Mouse (Mus musculus) forelimb bud, embryonic 11.5 days (tissue): ENCODE data around the gene Adipor1.

Source experiments
- DNase-seq: peaks from one replicate; pipeline ENCODE4 v3.0.0-alpha.2; 2012; ENCODE audit warnings: low read depth, low spot score

The Adipor1 gene

DNA sequence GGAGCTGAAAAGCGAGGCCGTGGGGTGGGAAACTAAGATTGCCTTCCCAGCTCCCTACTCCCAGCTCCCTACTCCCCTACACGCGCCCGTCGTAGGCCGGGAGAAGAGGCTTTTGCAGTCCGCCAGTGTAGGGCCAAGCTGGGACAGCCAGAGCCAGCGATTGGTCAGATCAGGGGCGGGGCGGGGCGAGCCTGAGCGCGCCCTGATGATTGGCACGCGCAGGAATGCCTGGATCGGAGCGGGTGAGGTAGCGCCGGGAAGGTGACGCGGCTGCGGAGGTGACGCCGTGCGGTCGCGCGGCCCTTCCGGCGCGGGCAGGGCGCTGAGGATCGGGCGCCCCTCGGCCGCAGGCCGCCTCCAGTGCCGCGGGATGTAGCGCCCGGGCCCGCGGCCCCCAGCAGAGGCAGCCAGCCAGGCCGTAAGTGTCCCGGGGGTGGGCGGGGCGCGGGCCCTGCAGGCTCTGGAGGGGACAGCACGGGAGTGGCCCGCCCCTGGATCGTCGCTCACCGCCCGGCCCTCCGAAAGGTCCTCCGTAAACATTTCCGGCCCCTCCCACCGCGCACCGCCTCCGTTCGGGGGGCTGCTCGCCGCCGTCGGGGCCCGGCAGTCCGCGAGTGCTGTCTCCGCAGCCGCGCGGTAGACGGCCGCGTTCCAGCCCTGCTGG is at the start of gene Adipor1:
Adipor1 (plus strand) TSS at position 211 of the 664 bp plus-strand sequence.
- DNase-seq = peak; percentile 94

DNA sequence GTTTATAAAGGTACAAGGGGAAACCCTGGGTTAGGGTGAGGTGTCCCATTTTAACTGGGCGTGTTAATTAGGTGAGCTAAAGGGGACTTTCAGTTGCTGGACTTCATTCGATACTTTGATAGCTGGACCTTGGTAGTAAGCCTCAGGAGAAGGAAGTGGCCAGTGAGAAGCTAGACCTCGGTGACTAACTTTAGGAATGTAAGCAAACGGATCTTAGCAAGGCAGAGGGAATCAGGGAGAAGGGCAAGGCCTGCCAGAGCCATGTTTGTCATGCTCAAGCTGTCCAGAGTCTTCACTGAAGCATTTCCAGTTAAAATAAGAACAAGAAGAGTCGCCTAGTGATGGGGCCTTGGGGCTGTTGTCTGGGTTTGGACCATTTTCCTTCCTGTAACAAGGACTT is 49.7 kb upstream of the Adipor1 start:
- DNase-seq = no peak

DNA sequence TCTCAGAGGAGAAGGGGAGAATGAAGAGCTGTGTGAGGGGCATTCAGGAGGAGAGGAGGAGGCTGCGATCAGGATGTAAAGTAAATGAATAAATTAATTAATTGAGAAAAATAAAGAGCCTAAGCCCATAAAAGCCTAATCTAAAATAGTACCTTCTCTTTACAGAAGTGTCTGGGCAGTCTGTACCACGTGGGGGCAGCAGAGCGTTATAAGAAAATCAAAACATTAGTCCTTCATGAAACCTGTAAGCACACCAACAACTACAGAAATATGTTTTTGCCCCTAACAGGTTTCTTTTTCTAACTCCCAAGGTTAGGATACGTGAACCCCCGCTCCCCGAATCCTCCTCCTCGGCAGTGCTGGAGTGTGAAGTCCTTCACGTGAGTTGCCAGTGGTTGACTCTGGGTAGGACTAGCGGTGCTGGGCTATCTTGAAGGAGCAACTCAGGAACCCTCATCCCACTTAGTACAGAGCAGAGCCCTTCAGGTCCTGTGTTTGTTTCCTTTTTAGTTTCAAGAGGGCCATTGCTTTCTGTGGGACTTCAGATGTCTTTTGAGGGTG is 46.3 kb upstream of the Adipor1 start:
- no peak for DNase-seq

DNA sequence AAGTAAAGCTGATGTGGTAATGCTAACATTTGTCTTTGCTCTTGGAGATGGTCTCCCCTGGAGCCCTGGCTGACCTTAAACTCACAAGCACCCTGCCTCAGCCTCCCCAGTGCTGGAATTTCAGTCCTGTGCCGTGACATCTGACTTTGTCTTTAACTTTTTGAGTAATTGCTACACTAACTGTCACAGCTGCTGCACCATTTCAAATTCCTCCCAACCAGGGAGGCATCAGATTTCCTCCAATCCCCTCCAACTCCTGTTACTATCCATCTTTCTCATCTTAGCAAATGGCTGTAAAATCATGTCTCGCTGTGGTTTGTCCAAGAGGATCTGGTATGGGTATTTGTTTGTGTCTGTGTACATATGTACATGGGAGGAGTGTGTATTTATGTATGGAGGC is 41.1 kb upstream of the Adipor1 start:
- DNase-seq = no peak

DNA sequence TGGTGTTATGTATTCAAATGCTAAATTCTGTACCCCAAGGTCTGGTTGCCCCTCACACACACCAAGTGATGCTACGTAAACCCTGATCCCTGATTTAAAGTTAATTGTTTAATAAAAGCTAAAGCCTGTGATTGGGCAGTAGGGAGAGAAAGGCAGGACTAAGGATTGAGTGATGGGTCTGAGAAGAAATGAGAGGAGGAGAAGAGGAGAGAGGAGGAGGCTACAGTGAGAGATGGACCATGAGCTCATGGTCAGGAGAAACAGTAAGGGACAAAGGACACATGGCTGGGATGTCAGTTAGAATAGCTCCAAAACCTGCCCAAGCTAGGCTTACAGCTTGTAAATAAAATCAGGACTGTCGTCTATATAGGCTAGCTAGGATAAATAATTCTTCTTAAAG is 34.1 kb upstream of the Adipor1 start:
- DNase-seq = no peak

DNA sequence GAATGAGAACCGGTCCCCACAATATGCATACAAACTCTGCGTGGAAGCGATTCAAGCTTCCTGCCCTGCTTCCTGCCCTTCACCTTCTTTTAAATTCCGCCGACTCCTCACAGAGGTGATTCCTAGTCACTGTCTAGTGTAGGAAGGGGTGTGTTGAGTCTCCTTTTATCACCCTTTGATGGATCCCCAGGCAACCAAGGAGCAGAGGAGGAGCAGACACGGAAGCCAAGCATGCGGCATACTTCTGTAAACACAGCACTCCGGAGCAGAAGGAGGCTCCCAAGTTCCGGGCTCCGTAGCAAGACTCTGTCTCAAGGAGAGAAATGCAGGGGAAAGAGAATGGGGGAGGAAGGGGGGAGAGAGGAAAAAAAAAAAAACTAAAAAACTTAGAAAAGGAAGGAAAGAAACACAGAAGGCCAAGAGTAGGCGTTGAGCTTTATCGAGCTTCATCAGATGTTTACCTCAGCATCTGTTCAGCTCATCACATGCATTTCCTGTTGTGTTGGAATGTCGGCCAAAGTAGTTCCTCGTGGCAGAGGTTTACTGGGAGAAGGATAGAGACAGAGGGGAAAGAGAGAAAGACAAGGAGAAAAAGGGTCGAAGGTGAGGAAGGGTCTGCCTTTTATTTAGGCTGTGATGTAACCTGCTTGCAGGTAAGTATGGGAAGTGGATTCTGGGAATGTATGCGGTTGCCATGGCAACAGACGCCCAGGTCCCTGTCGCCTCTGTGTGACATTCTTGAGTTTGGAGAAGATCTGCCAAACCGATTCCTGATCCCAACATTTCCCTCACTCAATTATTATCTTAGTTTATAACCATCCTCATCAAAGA is 33.2 kb upstream of the Adipor1 start:
- DNase-seq = peak; percentile 40

DNA sequence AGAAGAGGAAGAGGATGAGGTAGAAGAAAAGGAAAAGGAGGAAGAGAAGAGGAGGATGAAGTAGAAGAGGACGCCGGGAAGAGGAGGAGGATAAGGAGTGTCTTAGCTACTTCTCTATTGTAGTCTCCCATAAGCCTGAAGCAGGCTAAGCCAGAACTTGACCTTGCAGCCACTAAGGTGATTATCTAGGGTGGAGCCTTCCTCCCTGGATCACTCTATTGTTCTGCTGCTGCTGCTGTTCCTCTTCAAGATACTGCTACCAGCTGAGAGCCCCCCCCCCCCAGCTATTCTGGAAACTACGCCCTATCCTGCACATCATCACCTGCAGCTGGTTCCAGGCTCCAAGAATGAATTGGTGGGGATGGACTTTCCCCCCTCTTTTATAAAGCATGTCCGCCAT is 30.6 kb upstream of the Adipor1 start:
- no peak for DNase-seq

DNA sequence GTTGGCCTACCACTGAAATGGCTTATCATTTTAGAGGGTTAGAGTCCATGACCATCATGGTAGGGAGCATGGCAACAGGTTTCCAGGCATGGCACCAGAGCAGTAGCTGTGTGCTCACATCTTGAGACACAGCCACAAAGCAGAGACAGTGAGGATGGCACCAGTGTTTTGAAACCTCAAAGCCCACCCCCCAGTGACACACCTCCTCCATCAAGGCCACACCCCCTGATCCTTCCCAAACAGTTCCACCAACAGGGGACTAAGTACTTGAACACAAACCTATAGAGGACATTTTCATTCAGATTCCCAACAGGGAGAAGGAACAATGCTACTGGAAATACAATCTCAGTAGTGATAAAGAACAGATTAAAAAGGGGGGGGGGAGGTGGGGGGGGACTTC is 30.0 kb upstream of the Adipor1 start:
- no peak for DNase-seq

DNA sequence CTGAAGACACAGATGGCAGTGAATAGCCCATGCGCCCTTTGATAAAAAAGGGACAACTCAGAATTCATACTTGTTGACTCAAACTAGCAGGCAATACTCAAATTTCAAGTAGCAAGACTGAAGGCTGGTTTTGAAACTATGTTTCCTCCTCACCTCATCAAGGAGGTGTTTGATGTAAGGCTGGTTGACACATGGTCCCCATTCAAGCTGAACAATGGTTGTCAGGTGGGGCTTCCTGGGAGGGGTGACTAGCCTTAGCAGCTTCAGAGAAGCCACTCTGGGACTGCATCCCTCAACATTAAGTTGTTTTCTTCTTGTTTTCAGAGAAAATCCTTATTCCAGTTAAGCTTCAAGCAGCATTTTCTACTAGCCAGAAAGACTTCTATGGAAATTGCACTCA is 29.5 kb upstream of the Adipor1 start, which contains the start of gene 4933406M09Rik:
4933406M09Rik (plus strand) TSS at position 275 of the 400 bp plus-strand sequence.
- no peak for DNase-seq

DNA sequence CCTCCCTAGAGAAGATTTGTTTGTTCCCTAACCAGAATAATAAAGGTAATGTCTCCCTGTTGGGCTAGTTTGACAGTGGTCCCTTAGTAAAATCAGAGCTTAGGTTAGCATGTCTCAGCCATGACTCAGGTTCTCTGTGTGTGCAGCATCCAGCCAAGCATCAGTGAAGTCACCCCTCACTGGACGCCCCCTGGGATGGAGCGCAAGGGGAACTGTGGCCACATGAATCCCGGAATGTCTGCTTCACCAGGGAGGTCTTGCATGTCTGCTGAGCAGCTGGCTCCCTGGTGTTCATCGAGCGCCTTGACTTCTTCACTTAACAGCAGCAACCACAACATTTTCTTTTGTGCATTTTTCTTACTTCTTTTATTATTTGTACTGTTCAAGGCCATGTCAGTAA is 21.4 kb upstream of the Adipor1 start:
- no peak for DNase-seq

DNA sequence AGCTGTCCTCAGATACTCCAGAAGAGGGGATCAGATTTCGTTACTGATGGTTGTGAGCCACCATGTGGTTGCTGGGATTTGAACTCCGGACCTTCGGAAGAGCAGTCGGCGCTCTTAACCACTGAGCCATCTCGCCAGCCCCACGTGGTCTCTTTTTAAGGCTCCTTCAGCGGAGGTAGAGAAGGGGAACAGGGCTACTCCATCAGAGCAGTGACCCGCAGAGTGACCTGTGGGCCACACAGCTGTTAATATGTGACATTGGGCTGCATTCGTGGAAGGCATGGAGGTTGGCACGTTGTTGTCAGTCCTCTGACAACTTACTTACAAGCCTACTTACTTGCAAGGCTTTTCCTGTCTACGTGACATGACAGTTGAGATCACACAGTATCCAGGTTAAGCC is 17.0 kb upstream of the Adipor1 start:
- DNase-seq = no peak

DNA sequence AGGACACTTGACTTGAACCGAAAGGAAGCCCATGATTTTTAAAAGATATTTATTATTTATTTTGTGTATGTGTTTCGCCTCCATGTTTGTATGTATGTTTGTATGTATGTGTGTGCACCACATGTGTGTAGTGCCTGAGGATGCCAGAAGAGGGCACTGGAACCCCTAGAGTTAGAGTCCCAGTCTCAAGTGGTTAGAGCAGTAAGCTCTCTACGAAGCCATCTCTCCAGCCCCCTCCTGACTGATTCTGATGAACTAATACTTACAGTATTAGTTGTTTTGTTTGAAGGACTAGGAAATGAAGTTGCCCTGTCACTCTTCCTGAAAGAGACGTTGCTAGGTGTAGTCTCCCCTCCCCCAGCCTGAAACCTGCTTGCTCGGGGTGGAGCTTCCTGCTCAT is 15.4 kb upstream of the Adipor1 start:
- no peak for DNase-seq

DNA sequence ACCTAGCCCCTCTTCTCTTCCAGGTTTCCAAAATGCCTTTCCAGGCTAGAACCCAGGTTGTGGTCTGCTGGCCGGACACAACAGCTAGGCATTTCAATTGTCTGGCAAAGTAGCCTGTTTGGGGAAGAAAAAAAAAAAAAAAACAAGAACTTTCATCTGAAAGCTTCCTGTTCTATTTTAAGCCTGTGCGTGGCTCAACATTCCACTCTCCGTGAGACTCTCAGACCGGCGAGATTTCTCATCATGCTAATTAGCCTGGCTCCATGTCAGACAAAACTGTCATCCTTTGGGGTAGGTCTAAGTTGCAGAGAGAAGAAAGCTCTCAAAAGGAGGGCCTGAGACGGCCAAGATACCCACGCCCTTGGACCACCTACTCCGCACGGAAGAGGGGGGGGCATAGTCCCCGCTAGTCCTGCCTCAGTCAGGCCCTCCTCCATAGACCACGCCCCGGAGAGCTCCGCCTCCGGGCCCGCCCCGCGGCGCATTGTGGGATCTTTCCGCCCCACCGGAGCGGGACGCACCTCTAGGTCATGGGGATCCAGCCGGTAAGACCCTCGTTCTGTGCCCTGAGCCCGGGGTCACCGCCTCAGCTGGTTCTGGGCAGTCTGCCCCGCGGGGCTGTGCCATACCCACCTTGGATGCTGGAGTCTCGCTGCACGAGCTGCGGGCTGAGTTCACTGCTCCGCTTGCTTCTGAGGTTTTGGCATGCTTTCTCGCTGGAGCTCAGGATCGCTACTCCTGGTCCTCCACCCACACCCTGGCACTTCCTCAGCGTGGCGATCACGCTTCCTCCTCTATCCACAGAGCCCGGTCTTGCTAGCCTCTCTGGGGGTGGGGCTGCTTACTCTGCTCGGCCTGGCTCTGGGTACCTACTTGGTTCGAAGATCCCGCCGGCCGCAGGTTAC is 9.4 kb upstream of the Adipor1 start, which contains the start of gene Cyb5r1:
Cyb5r1 (plus strand) TSS at position 51 of the 905 bp plus-strand sequence.
- DNase-seq = peak; percentile 74

DNA sequence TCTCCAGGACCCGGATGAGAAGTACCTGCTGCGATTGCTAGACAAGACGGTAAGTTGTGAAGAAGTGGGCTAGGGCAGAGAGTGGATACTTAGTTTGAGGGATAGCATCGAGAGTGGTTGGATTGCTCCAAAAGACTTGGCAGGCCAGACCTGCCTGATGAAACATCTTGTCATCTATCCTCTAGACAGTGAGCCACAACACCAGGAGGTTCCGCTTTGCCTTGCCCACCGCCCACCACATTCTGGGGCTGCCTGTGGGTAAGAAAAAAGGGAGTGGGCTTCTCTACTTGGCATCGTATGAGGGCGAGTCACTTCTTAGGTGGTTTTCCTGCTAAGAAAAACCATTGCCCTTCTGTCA is 8.8 kb upstream of the Adipor1 start:
- no peak for DNase-seq

DNA sequence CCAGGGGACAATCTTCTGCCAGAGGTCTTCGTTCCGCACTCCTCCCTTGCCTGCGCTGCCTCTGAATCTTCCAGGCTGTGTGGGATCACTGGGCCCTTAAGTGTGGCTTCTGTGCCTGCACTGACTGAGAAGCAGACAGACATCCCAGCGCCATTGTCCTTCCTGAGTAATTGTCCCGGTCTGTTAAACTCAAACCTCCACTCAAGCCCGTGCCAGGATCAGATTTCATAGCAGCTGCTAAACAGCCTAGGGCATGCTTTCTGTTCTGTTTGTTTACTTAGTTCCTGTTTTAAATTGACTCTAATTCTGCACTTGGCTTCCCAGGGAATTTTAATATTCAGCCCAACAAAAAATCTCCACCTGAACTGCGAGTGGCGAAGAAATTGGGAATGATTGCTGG is 7.1 kb upstream of the Adipor1 start:
- no peak for DNase-seq

DNA sequence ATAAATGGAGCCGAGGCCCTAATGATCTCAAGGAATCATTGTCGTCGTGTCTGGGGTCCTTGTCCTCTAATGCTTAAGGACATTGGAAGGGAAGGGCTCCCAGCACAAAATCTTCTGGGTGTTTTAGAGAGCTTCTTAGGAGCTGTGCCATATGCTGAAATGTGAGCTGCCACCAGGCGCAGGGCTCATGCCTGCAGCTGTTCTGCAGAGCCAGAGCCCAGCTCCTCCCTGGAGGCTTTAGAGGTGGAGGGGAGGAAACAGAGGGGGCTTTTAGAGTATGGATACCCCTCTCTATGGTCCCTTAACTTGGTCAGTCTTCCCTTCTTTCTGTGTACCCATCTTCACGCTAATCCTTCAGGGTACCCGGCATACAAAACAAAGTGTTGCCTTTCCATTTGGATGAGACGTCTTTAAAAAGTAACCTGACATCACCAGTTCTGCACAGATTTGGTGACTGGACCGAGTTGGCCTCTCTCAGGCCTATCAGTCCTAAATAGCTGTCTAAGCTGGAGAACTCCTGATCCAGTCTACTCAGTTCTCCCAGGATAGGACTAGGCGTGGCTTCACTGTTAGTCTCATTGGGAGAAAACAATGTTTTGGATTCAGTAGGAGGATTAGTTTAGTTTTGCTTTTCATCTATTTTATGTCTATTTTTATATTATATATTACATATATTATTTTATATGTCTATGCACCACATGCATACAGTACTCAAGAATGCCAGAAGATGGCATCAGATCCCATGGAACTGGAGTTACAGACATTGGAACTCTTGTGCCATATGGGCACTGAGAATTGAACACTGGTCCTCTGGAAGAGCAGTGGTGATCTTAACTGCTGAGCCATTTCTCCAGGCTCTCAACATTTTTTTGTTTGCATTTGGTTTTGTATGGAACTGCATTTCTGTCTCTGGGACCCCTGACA is 3.2 kb upstream of the Adipor1 start:
- DNase-seq = no peak

DNA sequence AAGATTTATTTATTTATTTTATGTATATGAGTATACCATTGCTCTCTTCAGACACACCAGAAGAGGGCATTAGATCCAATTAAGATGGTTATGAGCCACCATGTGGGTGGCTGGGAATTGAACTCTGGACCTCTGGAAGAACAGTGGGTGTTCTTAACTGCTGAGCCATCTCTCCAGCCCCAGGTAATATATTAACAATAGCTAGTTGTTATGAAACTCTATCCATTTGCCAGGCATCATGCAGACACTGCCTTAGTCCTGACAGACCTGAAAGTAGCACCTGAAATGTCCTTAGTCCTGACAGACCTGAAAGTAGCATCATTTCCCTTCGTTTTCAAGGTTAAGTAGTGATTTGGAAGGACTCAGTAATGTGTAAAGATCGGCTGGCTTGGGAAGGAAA is 1.1 kb upstream of the Adipor1 start:
- no peak for DNase-seq

DNA sequence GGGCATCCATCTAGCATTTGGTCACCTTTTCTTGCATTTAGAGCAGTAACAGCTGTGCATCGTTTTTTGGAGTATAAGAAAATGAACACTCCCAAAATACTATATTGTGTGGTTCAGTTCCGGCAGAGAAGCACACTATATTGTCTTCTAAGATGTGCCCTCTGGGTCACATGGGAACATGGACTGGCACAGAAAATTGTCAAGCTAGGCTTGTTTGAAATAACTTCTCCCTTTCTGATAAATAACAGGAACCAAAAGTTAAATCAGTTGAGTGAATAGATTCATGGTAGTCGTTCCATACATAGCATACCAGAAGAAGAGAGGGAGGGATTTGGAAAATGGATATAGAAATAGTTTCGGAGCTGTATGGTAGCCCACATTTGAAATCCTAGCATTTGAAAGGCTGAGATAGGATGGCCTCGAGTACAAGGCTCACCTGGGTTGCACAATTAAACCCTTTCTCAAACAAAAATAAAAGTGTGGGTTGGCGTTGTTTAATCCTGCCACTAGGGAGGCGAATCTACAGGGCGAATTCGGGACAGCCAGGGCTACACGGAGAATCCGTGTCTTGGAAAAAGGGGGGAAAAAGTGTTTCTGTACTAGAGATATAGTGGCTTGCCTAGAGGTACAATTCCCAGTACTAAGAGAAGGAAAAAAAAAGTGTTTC is 544 bp upstream of the Adipor1 start:
- DNase-seq = no peak

DNA sequence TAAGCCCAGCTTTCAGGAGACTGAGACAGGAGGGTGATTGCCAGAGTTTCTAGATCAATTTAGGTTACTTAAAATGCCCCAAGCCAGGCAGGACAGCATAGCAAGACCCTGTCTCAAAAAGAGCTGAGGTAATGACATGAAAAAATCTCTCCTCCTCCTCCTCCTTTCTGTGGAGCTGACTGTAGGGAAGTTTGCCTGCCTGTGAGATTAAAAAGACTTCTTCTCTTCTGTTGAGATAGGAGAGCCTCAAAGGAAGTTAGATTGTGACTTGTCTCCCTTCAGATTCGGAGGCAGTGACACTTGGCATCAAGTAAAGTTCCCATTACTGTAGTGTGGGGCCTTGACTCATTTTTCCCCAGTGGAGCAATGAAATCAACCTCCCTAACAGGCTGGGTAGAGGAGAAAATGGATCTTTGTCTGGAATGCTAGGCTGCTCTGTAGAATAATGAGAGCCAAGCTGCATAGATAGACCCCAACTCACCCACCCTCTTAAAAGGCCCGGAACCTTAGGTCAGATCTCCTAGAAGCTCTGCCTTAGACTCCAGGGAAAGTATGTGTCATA is 3.3 kb downstream of the Adipor1 start:
- no peak for DNase-seq

DNA sequence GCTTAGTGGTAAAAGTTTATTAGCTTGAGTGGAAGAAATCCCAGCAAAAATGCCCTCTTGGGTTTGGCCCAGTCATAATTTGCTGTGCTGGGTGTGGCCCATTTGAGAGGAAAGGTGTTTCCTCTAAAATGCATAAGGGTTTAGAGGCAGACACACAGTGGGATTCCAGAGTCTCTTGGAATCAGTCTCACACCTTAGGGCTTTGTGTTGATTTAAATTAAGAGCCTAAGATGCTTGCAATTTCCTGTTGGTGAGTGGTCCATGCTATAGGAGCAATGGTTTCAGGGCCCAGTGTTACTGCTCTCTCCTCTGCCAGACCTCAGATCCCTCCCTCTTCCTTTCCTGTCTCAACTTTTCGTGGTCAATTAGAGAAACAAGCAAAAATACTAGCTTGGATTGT is 4.0 kb downstream of the Adipor1 start:
- no peak for DNase-seq
